Comparison of ENCODE assay signal across 8 mouse cellular contexts in the genomic region with DNA sequence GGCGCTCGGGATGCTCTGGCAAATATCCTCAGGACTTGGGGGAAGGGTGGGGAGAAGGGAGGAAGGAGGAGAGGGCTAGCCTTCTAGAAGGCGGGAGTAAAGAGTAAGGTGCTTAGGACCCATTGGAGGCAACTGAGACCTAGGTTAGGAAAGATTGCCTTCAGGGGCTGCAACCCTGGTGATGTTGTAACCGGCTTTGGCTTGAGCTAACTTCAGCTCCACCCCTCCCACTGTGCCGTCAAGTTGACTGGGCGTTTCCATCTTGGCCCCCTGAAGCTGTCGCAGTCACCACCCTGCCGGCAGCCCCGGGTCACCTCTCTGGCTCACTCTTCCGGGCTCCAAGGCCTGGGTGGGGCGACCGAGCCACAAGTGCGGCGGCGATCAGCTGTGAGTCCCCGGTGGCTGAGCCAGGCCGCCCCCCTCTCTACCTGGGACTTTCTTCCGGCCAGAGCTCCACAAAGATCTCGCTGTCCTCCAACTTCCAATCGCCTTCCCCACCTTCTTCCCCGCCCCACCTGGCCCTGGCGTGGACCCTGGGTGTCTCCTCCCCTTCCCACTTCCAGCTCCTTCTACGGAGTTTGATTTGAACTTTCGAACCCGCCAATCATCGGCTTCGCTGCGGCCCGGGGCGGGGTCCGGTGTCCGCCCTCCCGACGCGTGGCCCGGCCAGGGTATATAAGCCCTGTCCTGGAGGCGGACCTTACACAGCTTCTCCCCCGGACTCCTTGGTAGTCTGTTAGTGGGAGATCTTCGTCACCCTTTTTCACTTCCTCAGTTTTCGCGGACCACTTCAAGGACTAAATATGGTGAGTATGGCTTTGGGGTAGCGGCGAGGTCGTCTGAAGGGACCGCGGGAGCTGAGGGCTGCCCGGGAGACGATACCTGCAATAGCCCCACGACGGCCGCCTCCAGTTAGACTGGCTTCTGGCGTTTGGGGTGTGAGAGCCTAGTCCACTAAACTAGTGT. TPM values are rescaled to one million over a fixed set of nuclear protein-coding genes. Genes with fewer than 3 reads are reported as not detected.
A peak's percentile ranks its signal among the peaks of the same experiment; 100 is the strongest.
DNase-seq lines count a peak whose midpoint lies in the region; ATAC-seq lines count a peak whose summit lies in the region.

A gene (plus strand): TSS at position 273 of the 966 bp plus-strand sequence.

- peak within 1 kb of the TSS; percentile 83 for H3K4me2 ChIP-seq in forebrain, embryonic 12.5 days

- no peaks in the 10 kb centered on the region for H3K9me3 ChIP-seq in forebrain, embryonic 12.5 days

- H3K36me3 ChIP-seq in forebrain, embryonic 12.5 days (replicated peaks) = peaks cover 5% of the 10 kb centered on the region

- peak within 1 kb of the TSS; percentile 61 for H3K27ac ChIP-seq in forebrain, embryonic 12.5 days

- peak within 1 kb of the TSS; percentile 61 for H3K9ac ChIP-seq in forebrain, embryonic 12.5 days

- WGBS in forebrain, embryonic 12.5 days = under 1% methylated on average over 51 of the region's 52 CpGs

- peaks cover 43% of the 10 kb centered on the region for H3K4me1 ChIP-seq in forebrain, embryonic 12.5 days

- H3K27me3 ChIP-seq in forebrain, embryonic 12.5 days = peaks cover 7% of the 10 kb centered on the region; the same call in 1 of the 2 replicates

- DNase-seq in CD8-positive naive resting alpha-beta T cell, adult 2 months (ENCODE audit: low read depth in 2 of 2, low spot score in 2 of 2) = peak; percentile 88 to 91
- DNase-seq in adrenal gland, postnatal 14 days = peak; percentile 98
- peak; percentile 97 for DNase-seq in heart, postnatal 4 days
- no peak for DNase-seq in layer of hippocampus, adult 8-10 months (ENCODE audit: low spot score in 2 of 2)
- peak; percentile 95 for DNase-seq in lung, postnatal 10 days
- DNase-seq in ovary, postnatal 14 days (ENCODE audit: low spot score) = peak; percentile 91
- peak; percentile 97 for DNase-seq in urinary bladder, postnatal 14 days (ENCODE audit: low spot score)

- peak within 1 kb of the TSS; percentile 52 for H3K4me3 ChIP-seq in forebrain, embryonic 12.5 days (replicated peaks)

- ATAC-seq in forebrain, embryonic 12.5 days (ENCODE audit: low FRiP score) = peak; percentile 85

RNA-seq across cellular contexts. Expression of the gene that starts here (rescaled TPM):
- 200 and 223 TPM in 2 replicates for total RNA-seq in adrenal gland, postnatal 14 days (2021)
- 107 and 111 TPM in 2 replicates for polyA plus RNA-seq in forebrain, embryonic 12.5 days (2016; fragmentation: Nextera tagmentation; extraction: Ambion mirVana)
- total RNA-seq in heart, postnatal 4 days (2021) = 100 to 1,000 TPM; 200 to 203 TPM
- total RNA-seq in layer of hippocampus, adult 8-10 months (2022) = 10 to 100 TPM; 47.7 to 64.5 (median 52.7) TPM

Comparison
In these comparisons a context has a peak if more than half of its experiments do, and no peak if none do; other contexts are left out.
1. DNase-seq: peak in CD8-positive naive resting alpha-beta T cell, adult 2 months (2 of 2), adrenal gland, postnatal 14 days (single experiment), heart, postnatal 4 days (single experiment), lung, postnatal 10 days (single experiment), ovary, postnatal 14 days (single experiment) and urinary bladder, postnatal 14 days (single experiment); none in layer of hippocampus, adult 8-10 months (0 of 2).